Mouse (Mus musculus): ENCODE measurements around the gene Zfp462.

The Zfp462 gene

DNA sequence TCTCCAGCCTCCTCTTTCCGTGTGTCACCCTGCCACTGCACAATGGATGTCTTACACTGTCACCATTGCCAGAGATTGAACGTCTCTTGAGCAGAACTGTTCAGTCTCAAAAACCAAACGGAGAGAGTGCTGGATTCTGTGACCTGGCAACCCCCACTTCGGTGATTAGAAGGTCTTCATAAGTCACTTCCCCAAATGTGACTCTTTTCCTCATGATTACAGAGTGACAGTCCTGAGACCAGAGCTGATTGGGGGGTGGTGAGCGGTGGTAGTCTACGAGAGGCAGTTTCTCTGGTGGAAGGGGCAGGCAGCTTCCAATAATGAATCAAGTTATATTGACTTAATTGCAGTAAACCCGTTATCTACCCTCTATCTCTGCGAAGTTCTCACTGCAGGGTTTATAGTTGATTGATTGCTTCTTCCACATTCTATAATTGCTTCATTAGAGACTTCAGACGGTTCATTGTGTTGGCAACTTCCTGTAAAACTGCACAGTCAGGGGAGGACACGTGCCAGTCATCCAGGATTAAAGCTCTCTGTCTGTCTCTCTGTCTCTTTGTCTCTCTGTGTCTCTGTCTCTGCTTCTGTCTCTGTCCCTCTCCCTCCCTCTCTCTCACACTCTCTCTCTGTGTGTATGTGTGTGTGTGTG, 173.1 kb downstream of the Zfp462 start:
- no peak for DNase-seq (ENCODE audit: low spot score)

DNA sequence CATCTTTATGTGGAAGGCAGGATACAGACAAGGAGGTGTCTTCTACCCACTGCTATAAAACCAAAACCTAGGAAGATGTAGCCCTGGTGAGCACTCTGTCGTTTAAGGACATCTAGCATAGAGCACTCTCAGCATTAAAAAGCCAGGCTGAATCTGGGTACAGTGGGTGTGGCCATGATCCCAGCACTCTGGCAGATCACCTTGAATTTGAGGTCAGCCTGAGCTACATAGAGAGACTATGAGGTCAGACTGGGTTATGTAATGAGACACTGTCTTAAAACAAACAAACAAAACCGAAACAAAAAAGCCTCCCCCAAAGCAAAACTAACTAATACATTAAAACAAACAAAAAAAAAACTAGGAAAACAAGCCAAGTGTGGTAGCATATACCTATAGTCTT, 176.3 kb downstream of the Zfp462 start:
- DNase-seq (ENCODE audit: low spot score), result no peak

DNA sequence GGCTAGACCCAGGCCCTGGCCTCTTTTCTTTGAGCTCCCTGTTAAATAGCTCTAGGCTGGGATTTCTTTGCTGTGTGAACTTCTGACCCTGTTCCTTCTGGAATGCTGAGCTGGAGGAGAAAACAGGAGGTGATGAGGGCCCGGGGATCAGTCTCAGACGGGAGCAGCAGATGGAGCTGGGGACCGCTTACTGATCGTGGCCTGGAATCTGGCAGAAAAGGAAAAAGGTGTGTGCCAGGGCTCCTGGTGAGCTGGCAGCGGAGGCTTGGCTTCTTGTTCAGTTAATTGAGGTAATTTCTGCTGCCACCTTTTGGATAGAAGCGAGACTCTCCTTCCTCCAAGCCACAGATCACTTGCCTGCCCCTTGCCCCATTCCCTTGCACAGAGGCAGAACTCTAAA, 177.1 kb downstream of the Zfp462 start:
- DNase-seq (ENCODE audit: low spot score), result no peak

DNA sequence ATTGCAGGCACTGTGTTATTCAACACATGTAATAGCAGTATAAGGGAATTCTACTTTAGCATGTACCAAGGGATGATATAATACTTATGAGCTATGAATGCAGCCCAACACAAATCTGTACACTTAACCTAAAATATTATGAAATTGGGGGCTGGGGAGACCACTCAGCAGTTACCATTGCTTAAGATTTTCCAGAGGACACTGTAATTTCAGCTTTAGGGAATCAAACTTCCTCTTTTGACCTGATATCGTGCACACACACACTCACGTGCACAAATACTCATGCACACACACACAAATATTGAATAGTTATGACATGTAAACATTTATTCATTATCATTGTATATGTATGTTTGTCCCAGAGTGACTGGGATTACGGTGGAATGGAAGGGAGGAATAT, 179.3 kb downstream of the Zfp462 start:
- DNase-seq (ENCODE audit: low spot score), result no peak

DNA sequence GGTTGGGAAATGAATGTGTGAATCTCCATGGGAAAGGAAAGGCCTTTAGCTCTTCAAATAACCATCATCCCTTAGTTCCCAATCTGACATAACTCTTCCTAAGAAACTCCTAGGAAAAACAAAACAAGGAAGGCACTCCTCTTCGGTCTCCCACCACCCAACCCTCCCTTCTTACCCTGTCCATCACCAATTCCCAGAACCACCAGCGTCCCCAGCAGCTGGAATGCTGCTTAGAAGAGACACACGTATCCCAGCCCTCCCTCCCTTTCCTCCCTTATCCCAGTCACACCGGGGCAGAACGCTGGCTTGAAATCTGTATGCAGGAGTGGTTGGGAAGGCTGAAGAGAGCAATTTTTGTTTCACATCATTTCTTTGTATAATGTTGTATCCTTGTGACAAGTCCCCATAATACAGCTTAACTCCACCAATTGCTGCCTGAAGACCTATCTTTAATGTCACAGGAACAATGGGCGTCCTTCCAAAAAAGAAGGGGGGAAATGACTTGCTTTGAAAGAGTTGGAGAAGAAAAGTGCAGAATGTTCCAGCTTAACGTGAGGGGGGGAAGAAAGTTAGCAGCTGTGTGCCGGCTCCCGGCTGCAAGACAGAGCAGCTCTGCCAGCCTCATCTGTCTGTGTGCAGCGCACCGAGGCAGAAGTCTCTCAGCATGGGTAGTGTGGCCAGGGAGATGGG, 180.3 kb downstream of the Zfp462 start:
- DNase-seq (ENCODE audit: low spot score), result no peak

DNA sequence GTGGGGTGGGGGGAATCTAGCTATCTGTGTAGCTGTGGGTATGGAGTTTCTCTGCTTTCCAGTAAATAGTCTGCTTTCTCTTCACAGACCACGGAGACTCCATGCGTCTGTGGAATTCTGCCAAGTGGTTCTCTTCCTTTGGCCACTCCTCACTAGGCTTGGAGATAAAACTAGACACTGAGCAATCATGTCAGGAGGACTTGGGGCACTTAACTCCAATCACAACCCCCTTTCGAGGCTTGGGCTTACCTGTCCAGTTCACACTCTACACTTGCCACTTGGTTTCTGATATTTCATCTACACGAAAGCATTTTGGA, 180.8 kb downstream of the Zfp462 start:
- DNase-seq (ENCODE audit: low spot score), result no peak

GRCm38 (mm10) chr4:55127228-55127901, 182.5 kb downstream of the Zfp462 start:
- DNase-seq (ENCODE audit: low spot score), result no peak

DNA sequence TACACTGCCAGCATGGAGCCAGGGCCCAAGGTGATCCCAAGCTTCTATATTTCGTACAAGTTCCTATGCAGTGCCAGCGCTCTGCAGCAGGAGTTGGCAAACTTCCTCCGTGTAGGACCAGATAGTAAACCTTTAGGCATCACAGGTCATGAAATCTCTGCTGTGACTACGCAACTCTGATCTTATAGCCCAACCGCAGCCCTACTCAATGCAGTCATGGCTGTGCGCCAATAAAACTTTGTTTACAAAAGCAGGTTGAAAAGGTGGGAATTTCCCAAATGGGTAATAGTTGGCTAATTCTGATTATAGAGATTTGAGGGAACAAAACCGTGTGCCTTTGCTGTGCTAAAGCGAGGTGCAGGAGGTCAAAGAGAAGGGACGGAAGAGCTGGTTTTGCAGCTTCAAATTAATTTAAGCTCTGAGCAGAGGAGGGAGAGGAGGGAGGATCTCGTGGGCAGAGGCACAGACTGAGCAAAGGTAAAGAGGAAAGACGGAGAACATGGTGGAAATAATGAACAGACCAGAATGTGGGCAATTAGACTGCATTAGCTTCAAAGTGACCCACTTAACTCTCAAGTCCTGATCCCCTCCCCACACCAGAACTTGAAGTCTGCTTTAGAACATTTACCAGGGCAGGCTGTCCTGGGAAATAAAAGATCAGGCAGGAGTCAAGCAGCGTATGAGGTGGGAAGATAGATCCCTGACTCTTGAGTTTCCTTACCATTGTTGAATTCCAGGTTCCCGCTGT, 183.4 kb downstream of the Zfp462 start:
- DNase-seq (ENCODE audit: low spot score), result no peak

Measured in c-Kit-positive CD71-positive TER-119-positive erythroid progenitor cells, embryonic 14.5 days (primary cell).